Mouse (Mus musculus) limb, embryonic 13.5 days (tissue): ENCODE measurements around the gene Phf12. TPM values are rescaled to one million over a fixed set of nuclear protein-coding genes. Genes with fewer than 3 reads are reported as not detected.

Experiments used
- ATAC-seq: fragments of 200-750 bp; cut with Nextera tagmentation; 2 replicates; pipeline ENCODE4 v1.8.0; 2017; ENCODE audit warnings: low read depth, moderate number of reproducible peaks, moderate TSS enrichment; ENCODE audit not compliant: low FRiP score
- H3K27ac ChIP-seq: fragments of 300-500 bp; sonication (generic); 2 replicates; pipeline ENCODE4 v1.5.1; 2015; ENCODE audit warnings: inconsistent platforms, mild to moderate bottlenecking, moderate library complexity
- H3K27me3 ChIP-seq: fragments of 300-500 bp; sonication (generic); 2 replicates; pipeline ENCODE4 v1.6.1; 2015; ENCODE audit warnings: mild to moderate bottlenecking, inconsistent platforms
- H3K36me3 ChIP-seq: fragments of 300-500 bp; sonication (generic); 2 replicates; pipeline ENCODE4 v1.6.1; 2015; ENCODE audit warnings: inconsistent platforms, mild to moderate bottlenecking, moderate library complexity
- H3K4me1 ChIP-seq: fragments of 300-500 bp; sonication (generic); 2 replicates; pipeline ENCODE4 v1.6.1; 2015; ENCODE audit warnings: inconsistent platforms
- H3K4me2 ChIP-seq: fragments of 300-500 bp; sonication (generic); replicated peaks from 2 replicates; pipeline ENCODE4 v1.6.1; 2015; ENCODE audit warnings: inconsistent platforms, mild to moderate bottlenecking, moderate library complexity
- H3K4me3 ChIP-seq: fragments of 300-500 bp; sonication (generic); 2 replicates; pipeline ENCODE4 v1.5.1; 2015; ENCODE audit warnings: moderate library complexity, mild to moderate bottlenecking, inconsistent platforms
- H3K9ac ChIP-seq: fragments of 300-500 bp; sonication (generic); 2 replicates; pipeline ENCODE4 v1.6.1; 2015; ENCODE audit warnings: mild to moderate bottlenecking, inconsistent platforms
- H3K9me3 ChIP-seq: fragments of 300-500 bp; sonication (generic); 2 replicates; pipeline ENCODE4 v1.6.1; 2016; ENCODE audit warnings: inconsistent platforms
- WGBS: fragments of 180-500 bp; shearing (Covaris S2); methylation state at CpG from one replicate; pipeline ENCODE4 v1.1.7; 2015; 5-methylcytosine and 5-hydroxymethylcytosine counted together
- microRNA counts: library from miRNA; unstranded; fragments of <30 nt; microRNA quantifications from one replicate; lab custom pipeline; 2016
- microRNA-seq: library from miRNA; unstranded; fragments of <30 nt; microRNA quantifications from one replicate; pipeline ENCODE4, GENCODE M21; 2016
- polyA plus RNA-seq: library from polyadenylated mRNA; unstranded; fragments of >200 nt; fragmentation: Nextera tagmentation; extraction: Ambion mirVana; gene quantifications from 2 replicates; pipeline ENCODE4 v1.2.1, GENCODE M21; 2015

Phf12 gene
- polyA plus RNA-seq, 1 experiment from 2014 or later: 21.5 TPM

DNA sequence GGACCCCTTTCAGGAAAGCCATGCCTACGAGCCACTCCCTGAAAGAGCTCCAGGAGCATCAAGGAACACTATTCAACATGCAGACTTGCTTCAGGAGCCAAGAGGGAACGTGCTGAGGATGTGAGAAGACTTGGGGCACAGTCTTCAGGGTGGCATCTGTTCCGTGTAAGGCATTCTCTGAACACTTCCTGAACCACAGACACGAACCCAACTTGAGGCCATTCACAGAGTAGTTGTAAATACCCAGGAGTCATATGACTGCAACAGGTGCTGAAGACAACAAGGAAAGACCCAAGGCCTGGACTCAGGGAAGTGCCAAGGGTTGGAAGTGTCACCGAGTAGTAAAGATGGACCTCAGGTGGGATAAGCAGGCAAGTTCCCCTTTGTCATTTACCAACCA is 85.0 kb downstream of the Phf12 start:
- H3K4me1 ChIP-seq: no peaks in the 10 kb centered on the region
- no peaks in the 10 kb centered on the region for H3K9me3 ChIP-seq
- H3K36me3 ChIP-seq: peaks cover 8% of the 10 kb centered on the region
- ATAC-seq: no peak
- H3K4me3 ChIP-seq: no peak overlapping the region
- H3K27me3 ChIP-seq: no peaks in the 10 kb centered on the region
- WGBS: 72% methylated on average over 5 of the region's 5 CpGs
- no peak overlapping the region for H3K27ac ChIP-seq
- H3K9ac ChIP-seq: no peak overlapping the region
- H3K4me2 ChIP-seq: no peak overlapping the region

DNA sequence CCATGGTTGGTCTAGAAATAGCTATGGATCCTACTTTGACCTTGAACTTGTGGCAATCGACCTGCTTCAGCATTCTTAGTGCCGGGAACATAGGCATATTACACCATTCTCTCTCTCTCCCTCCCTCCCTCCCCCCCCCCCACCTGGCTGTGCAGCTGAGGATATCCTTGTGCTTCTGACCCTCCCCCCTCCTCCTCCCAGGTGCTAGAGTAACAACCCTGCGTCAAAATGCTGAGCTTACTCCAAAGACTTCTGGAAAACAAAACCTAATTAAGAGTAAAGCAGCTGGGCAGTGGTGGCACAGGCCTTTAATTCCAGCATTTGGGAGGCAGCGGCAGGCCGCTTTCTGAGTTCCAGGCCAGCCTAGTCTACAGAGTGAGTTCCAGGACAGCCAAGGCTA is 86.6 kb downstream of the Phf12 start:
- WGBS: 66% methylated on average over 5 of the region's 5 CpGs

DNA sequence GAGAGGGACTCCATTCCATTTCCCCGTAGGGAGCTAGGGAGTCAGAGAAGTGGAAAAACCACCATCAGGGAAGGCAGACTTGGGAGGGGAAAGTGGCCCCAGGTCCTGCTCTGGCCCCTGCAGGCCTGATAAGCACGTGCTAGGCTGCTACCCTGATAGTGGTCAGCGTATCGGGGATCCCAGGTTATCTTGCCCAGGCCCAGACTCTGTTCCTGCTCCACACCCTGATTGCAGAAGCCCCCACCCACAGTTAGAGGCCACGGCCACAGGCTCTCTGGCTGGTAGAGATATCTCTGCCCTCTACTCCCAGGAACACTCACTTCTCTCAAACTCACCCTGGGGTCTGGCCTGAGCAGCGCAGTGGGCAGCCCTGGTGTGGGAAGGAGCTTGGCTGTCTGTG is 87.1 kb downstream of the Phf12 start:
- no peak overlapping the region for H3K4me2 ChIP-seq
- no peaks in the 10 kb centered on the region for H3K27me3 ChIP-seq
- H3K4me3 ChIP-seq: no peak overlapping the region
- no peaks in the 10 kb centered on the region for H3K9me3 ChIP-seq
- 81% methylated on average over 6 of the region's 6 CpGs for WGBS
- H3K36me3 ChIP-seq: peaks cover 28% of the 10 kb centered on the region
- ATAC-seq: no peak
- no peak overlapping the region for H3K27ac ChIP-seq
- no peak overlapping the region for H3K9ac ChIP-seq
- no peaks in the 10 kb centered on the region for H3K4me1 ChIP-seq

More for the DNA sequence above, 86.6 kb downstream of the Phf12 start:
- Histone ChIP-seq H3K36me3 (peaks cover 23% of the 10 kb centered on the region), H3K27ac (no peak overlapping the region), H3K4me2 (no peak overlapping the region), H3K4me1 (no peaks in the 10 kb centered on the region), H3K27me3 (no peaks in the 10 kb centered on the region), H3K9ac (no peak overlapping the region), H3K4me3 (no peak overlapping the region), H3K9me3 (no peaks in the 10 kb centered on the region)
- no peak for ATAC-seq

DNA sequence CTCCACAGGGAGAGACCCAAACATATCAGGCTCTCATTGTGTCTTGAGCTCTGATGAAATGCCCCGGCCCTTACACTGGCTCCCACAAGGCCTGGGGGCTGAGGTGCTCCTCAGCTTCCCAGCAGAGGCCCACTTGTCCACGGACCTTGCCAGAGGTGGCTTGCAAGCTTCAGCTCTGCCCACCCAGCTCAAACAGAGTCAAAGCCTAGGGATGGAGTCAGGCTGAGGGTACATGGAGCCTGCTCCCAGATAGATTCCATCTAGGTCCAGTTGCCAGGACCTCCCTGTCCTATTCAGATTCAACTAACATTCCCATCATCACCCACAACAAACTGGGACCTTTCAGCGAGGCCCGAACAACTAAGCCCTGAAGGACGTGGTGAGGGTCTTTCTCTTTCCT is 89.4 kb downstream of the Phf12 start:
- WGBS: 83% methylated on average over 5 of the region's 5 CpGs
- Histone ChIP-seq H3K27me3 (no peaks in the 10 kb centered on the region), H3K27ac (no peak overlapping the region), H3K9ac (no peak overlapping the region), H3K9me3 (no peaks in the 10 kb centered on the region), H3K36me3 (peaks cover 51% of the 10 kb centered on the region), H3K4me3 (no peak overlapping the region), H3K4me1 (no peaks in the 10 kb centered on the region), H3K4me2 (no peak overlapping the region)
- no peak for ATAC-seq

DNA sequence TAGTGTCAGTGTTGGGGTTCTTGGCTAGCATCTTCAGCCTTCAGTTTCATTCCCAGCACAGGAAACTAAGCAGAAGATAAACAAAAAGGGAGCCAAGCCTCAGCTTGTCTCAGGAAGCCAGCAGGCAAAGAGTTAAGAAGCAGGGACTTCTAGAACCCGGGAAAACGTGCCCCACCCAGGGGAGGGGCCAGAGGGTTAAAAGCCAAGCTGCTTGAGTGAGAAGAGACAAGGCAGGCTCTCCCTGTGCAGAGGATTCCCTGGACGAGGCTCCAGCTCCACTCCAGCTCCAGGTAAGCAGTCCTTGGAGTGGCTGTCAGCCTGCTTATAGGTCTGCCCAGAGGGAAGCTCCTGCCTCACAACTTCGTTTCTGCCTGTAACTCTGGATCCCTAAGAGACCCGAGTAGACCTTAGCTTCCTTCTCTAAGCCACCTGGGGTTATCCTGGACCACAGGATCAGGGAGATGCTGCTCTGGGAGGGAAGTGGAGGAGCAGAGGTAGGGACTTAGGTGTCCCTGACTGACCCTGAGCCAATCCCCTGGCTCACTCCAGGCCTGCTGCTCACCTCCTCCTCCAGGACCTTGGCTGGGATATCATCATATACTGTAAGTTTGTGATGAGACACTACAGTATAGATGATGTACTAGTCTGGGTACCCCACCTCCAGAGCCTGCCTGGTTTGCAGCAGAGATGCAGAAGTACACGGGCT is 90.0 kb downstream of the Phf12 start:
- Histone ChIP-seq H3K9me3 (no peaks in the 10 kb centered on the region), H3K4me3 (no peak overlapping the region)
- WGBS: 30% methylated on average over 6 of the region's 6 CpGs

DNA sequence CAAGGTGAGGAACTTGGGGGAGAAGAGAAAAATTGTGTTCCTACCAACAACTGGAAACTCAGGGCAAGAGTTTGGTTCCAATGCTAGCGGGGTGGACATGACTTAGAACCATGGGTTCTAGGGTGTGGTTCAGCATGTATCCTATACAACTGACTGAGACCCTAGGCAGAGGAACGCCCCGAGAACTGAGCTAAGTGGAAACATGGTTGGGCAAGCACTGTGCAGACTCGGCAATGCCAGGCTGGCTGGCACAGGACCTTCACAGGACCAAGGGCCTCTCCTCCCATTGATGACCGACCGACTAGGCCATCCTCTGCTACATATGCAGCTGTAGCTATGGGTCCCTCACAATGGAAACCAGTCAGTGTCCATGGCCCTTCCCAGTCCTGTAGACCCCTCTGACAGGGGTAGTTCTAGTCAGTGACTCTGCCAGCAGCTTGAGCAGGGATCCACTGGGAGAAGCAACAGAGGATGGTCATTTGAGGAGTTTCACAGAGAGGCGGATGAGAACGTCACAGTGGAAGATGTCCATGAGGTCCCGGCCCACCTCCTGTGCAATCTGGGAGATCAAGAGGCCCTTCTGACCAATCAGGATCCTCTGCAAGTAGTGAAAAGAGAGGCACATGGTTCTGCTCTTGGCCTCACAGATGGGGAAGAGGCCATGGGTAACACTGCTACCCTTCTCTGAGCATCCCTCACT is 91.2 kb downstream of the Phf12 start:
- H3K4me2 ChIP-seq: no peak overlapping the region
- H3K27ac ChIP-seq: no peak overlapping the region
- ATAC-seq: no peak
- peaks cover under 1% of the 10 kb centered on the region; the same call in 1 of the 2 replicates for H3K4me1 ChIP-seq
- no peak overlapping the region for H3K9ac ChIP-seq
- no peaks in the 10 kb centered on the region for H3K9me3 ChIP-seq
- WGBS: 89% methylated on average over 9 of the region's 9 CpGs
- H3K27me3 ChIP-seq: no peaks in the 10 kb centered on the region
- H3K36me3 ChIP-seq: peaks cover 64% of the 10 kb centered on the region
- no peak overlapping the region for H3K4me3 ChIP-seq

More for the DNA sequence above, 90.0 kb downstream of the Phf12 start:
- ATAC-seq: no peak
- no peak overlapping the region for H3K4me2 ChIP-seq
- H3K4me1 ChIP-seq: no peaks in the 10 kb centered on the region
- H3K36me3 ChIP-seq: peaks cover 56% of the 10 kb centered on the region
- H3K9ac ChIP-seq: no peak overlapping the region
- no peaks in the 10 kb centered on the region for H3K27me3 ChIP-seq
- no peak overlapping the region for H3K27ac ChIP-seq

DNA sequence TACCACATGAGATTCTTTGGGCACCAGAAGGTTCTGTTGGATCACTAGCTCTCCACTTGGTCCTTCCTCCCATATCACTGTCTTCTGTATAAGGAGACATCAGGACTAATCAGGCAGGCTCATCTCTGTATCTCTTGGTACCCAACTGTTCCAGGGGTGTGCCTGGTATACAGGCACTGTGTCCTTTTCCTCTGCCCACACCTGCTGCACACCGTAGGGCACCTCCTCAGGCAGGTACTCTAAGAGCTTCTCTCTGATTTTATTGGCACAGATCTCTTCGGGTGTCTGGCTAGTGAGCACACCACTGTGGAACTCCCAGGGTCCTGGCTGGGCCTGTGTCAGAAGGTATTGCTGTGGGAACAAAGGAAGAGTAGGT is 91.7 kb downstream of the Phf12 start:
- Histone ChIP-seq H3K27ac (no peak overlapping the region), H3K27me3 (no peaks in the 10 kb centered on the region), H3K4me2 (no peak overlapping the region), H3K36me3 (peaks cover 64% of the 10 kb centered on the region), H3K4me3 (no peak overlapping the region), H3K4me1 (peaks cover 6% of the 10 kb centered on the region), H3K9me3 (no peaks in the 10 kb centered on the region), H3K9ac (no peak overlapping the region)
- ATAC-seq: no peak
- WGBS: 87% methylated on average over 2 of the region's 2 CpGs

DNA sequence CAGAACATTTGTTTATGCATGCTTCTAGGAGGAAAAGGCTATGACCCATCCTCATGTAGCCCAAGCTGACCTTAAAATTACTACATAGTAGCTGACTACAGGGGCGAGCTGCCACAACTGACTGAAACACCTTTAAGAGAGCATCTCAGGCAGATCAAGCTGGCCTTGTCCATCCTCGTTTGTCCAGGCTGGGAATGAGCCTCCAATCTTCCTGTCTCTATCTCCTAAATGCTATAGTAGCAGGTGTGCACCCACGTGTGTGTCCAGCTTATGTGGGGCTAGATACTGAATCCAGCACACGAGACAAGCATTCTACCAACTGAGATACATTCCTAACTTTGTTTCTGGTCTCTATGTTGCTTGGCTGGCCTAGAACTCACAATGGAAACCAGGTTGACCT is 92.1 kb downstream of the Phf12 start:
- Histone ChIP-seq H3K36me3 (peaks cover 64% of the 10 kb centered on the region), H3K27ac (no peak overlapping the region), H3K27me3 (no peaks in the 10 kb centered on the region), H3K9me3 (no peaks in the 10 kb centered on the region), H3K4me1 (peaks cover 10% of the 10 kb centered on the region), H3K4me3 (no peak overlapping the region), H3K9ac (no peak overlapping the region), H3K4me2 (no peak overlapping the region)
- WGBS: 85% methylated on average over 4 of the region's 4 CpGs
- ATAC-seq: no peak

MicroRNAs encoded within 50 kb of the gene (microRNA counts, 519-probe panel; counts per million panel counts)
- microRNA mmu-miR-144 (lab: Ali Mortazavi, UCI) (3,874 counts per million, percentile 74 among the panel's probes with 10 or more counts), microRNA mmu-miR-451 (lab: Ali Mortazavi, UCI) (3,148 counts per million, percentile 53 among the panel's probes with 10 or more counts)

Small RNA genes within 50 kb of the gene (microRNA-seq; reads per million reads assigned to microRNA genes)
- 55.5 reads per million, percentile 45 among the genes with 10 or more reads in this experiment for gene Mir144
- not detected for gene Mir451a
- gene Mir451b: not detected

Other genes with a start within 250 kb of the Phf12 start
- 33.7 and 40.5 TPM in 2 replicates for gene Myo18a, start 219.5 kb upstream of the Phf12 start, polyA plus RNA-seq
- 1.8 and 2.4 TPM in 2 replicates for gene Gm10277, start 195.0 kb upstream of the Phf12 start, polyA plus RNA-seq
- gene Pipox, start 88.7 kb upstream of the Phf12 start, polyA plus RNA-seq: 0.66 and 1.4 TPM in 2 replicates
- 0.18 and 0.60 TPM in 2 replicates for gene Sez6, start 52.0 kb upstream of the Phf12 start, polyA plus RNA-seq
- 20.1 and 21.1 TPM in 2 replicates for gene Dhrs13, start 49.5 kb downstream of the Phf12 start, polyA plus RNA-seq
- gene Flot2, start 55.2 kb downstream of the Phf12 start, polyA plus RNA-seq: 52.0 and 52.9 TPM in 2 replicates
- gene Eral1, start 97.6 kb downstream of the Phf12 start, polyA plus RNA-seq: 37.8 and 38.7 TPM in 2 replicates
- gene Fam222b, start 111.9 kb downstream of the Phf12 start, polyA plus RNA-seq: 13.7 and 16.1 TPM in 2 replicates
- 108 and 109 TPM in 2 replicates for gene Traf4, start 182.8 kb downstream of the Phf12 start, polyA plus RNA-seq
- gene Nek8, start 193.9 kb downstream of the Phf12 start, polyA plus RNA-seq: 20.1 and 20.7 TPM in 2 replicates
- 13.5 and 14.1 TPM in 2 replicates for gene Tlcd1, start 194.0 kb downstream of the Phf12 start, polyA plus RNA-seq
- gene Rpl23a, start 200.8 kb downstream of the Phf12 start, polyA plus RNA-seq: 1,373 and 1,384 TPM in 2 replicates
- gene Rab34, start 205.7 kb downstream of the Phf12 start, polyA plus RNA-seq: 171 and 185 TPM in 2 replicates
- 2.7 and 3.0 TPM in 2 replicates for gene Proca1, start 210.6 kb downstream of the Phf12 start, polyA plus RNA-seq